Mouse (Mus musculus): ENCODE data around the gene Cacul1.

GRCm38 (mm10) chr19:60485261-60485660, 95.6 kb downstream of the Cacul1 start:
- no peak for TF ChIP-seq CTCF (IDR thresholded peaks at IDR 0.05; ENCODE audit: borderline replicate concordance, insufficient read depth, low read depth, low read length)
- no peak for TF ChIP-seq POLR2A (IDR thresholded peaks at IDR 0.05; ENCODE audit: borderline replicate concordance, insufficient read depth, low read length)
